Mouse (Mus musculus): ENCODE results near the gene Ficd. TPM values are rescaled to one million over a fixed set of nuclear protein-coding genes. Genes with fewer than 3 reads are reported as not detected.
A peak's percentile ranks its signal among the peaks of the same experiment; 100 is the strongest.
"Not testable (repeated sequence)": the region's sequence is repeated elsewhere in the genome, so short reads cannot be mapped to it uniquely, and the experiment has no call there.

The Ficd gene
- total and polyA plus RNA-seq, 3 experiments = 7.2 to 9.3 (median 8.7) TPM

DNA sequence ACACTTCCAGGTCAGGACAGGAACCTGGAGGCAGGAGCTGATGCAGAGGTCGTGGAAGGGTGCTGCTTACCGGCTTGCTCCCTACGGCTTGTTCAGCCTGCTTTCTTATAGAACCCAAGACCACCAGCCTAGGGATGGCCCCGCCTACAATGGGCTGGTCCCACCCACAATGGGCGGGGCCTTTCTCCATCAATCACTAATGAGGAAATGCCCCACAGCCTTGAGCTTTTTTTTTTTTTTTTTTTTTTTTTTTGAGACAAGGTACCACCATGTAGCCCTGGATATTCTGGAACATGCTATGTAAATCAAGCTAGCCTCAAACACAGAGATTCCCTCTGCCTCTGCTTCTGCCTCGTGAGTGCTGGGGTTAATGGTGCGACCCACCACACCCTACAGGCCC, 46.3 kb downstream of the Ficd start:
- intact Hi-C loops (cut with DNase I) = no loop called here
- Histone ChIP-seq H3K27ac (no peak overlapping the region), H3K4me3 (no peak overlapping the region), H3K27me3 (ENCODE audit: control insufficient read depth, insufficient read depth, low read length) (no peaks in the 10 kb centered on the region), H3K36me3 (ENCODE audit: control insufficient read depth, insufficient read depth, low read length) (no peaks in the 10 kb centered on the region), H3K4me1 (ENCODE audit: control insufficient read depth, insufficient read depth, low read length) (no peaks in the 10 kb centered on the region), H3K9ac (ENCODE audit: low read depth, low read length) (no peak overlapping the region), H3K79me2 (replicated peaks; ENCODE audit: control insufficient read depth, insufficient read depth, low read length) (no peaks in the 10 kb centered on the region)
- TF ChIP-seq EP300 (IDR thresholded peaks at IDR 0.05; ENCODE audit: insufficient read depth, low read depth, low read length) = no peak
- no peak for TF ChIP-seq CTCF (IDR thresholded peaks at IDR 0.05)
- no peak for TF ChIP-seq POLR2A (IDR thresholded peaks at IDR 0.05; ENCODE audit: insufficient read depth, low read depth, low read length)
- WGBS = 81% methylated on average over 7 of the region's 7 CpGs
- no peak for DNase-seq

DNA sequence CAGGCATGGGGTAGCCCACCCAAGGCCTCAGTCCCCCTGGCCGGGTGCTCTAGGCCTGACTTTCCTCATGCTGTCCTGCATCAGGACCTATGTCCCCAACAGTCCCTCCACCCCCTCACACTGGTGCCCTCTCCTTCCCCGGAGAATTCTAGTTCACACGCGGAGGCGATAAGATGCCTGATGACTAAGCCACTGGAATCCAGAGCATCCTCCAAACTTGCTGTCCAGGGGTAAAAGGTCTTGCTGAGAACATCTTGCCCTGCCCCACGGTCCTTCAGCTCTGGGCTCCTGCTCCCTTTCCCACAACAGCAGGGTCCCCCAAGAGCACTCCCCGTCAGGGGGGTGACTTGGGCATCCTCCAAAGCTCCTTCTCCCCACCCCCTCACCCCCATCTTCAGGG, 47.0 kb downstream of the Ficd start:
- intact Hi-C loops (cut with DNase I) = no loop called here
- DNase-seq = peak in 1 of 2 experiments; percentile 25
- H3K36me3 ChIP-seq (ENCODE audit: control insufficient read depth, insufficient read depth, low read length) = no peaks in the 10 kb centered on the region
- H3K4me1 ChIP-seq (ENCODE audit: control insufficient read depth, insufficient read depth, low read length) = no peaks in the 10 kb centered on the region
- no peak for TF ChIP-seq EP300 (IDR thresholded peaks at IDR 0.05; ENCODE audit: insufficient read depth, low read depth, low read length)
- TF ChIP-seq POLR2A (IDR thresholded peaks at IDR 0.05; ENCODE audit: insufficient read depth, low read depth, low read length) = no peak
- no peak for TF ChIP-seq CTCF (IDR thresholded peaks at IDR 0.05)
- no peaks in the 10 kb centered on the region for H3K79me2 ChIP-seq (replicated peaks; ENCODE audit: control insufficient read depth, insufficient read depth, low read length)
- no peak overlapping the region for H3K9ac ChIP-seq (ENCODE audit: low read depth, low read length)
- no peaks in the 10 kb centered on the region for H3K27me3 ChIP-seq (ENCODE audit: control insufficient read depth, insufficient read depth, low read length)
- H3K27ac ChIP-seq = no peak overlapping the region; the same call in 1 of the 2 replicates
- WGBS = 48% methylated on average over 7 of the region's 7 CpGs
- H3K4me3 ChIP-seq = no peak overlapping the region

DNA sequence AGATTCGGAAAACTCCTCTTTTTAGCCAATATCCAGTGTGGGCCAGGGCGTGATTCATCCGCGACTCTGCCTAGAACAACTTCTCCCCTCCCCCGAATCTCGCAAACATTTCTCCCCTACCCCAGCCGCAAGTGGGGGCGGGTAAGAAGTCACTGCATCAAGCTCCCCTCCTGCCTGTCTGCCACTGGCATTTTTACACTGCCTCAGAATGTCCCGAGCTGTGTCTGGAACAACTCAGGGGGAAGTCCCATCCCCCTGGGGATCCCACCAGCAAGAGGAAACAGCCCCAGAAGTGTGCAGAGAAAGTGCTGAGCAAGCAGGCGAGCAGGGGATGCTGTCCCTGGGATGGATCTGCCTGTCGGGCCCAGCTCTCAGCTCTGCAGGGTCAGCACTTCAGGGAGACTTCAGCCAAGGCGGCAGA, 48.0 kb downstream of the Ficd start:
- Histone ChIP-seq H3K27ac (peak overlapping the region; percentile 36), H3K4me1 (ENCODE audit: control insufficient read depth, insufficient read depth, low read length) (no peaks in the 10 kb centered on the region), H3K9ac (ENCODE audit: low read depth, low read length) (no peak overlapping the region), H3K36me3 (ENCODE audit: control insufficient read depth, insufficient read depth, low read length) (no peaks in the 10 kb centered on the region), H3K4me3 (no peak overlapping the region), H3K79me2 (replicated peaks; ENCODE audit: control insufficient read depth, insufficient read depth, low read length) (no peaks in the 10 kb centered on the region), H3K27me3 (ENCODE audit: control insufficient read depth, insufficient read depth, low read length) (no peaks in the 10 kb centered on the region)
- 0 out of 2 replicates have a peak, but pooled peaks have one; percentile 10 for TF ChIP-seq EP300 (IDR thresholded peaks at IDR 0.05; ENCODE audit: insufficient read depth, low read depth, low read length)
- TF ChIP-seq POLR2A (IDR thresholded peaks at IDR 0.05; ENCODE audit: insufficient read depth, low read depth, low read length) = no peak
- intact Hi-C loops (cut with DNase I) = no loop called here
- WGBS = 8% methylated on average over 12 of the region's 12 CpGs
- peak; percentile 64 to 77 for DNase-seq

DNA sequence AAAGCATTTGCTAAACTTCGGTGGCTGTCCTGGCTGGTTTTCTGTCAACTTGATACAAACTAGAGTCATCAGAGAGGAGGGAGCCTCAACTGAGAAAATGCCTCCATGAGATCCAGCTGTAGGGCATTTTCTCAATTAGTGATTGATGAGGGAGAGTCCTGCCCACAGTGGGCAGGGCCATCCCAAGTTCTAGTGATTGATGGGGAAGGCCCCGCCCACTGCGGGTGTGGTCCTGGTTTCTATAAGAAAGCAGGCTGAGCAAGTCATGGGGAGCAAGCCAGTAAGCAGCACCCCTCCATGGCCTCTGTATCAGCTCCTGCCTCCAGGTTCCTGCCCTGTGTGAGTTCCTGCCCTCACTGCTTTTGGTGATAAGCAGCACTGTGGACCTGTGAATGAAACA, 48.5 kb downstream of the Ficd start:
- H3K9ac ChIP-seq (ENCODE audit: low read depth, low read length); DNase-seq; H3K79me2 ChIP-seq (replicated peaks; ENCODE audit: control insufficient read depth, insufficient read depth, low read length); H3K36me3 ChIP-seq (ENCODE audit: control insufficient read depth, insufficient read depth, low read length); H3K4me1 ChIP-seq (ENCODE audit: control insufficient read depth, insufficient read depth, low read length); intact Hi-C loops (cut with DNase I); H3K27me3 ChIP-seq (ENCODE audit: control insufficient read depth, insufficient read depth, low read length); H3K4me3 ChIP-seq: not testable (repeated sequence)
- 39% methylated on average over 3 of the region's 3 CpGs for WGBS
- peak overlapping the region; percentile 36 for H3K27ac ChIP-seq

DNA sequence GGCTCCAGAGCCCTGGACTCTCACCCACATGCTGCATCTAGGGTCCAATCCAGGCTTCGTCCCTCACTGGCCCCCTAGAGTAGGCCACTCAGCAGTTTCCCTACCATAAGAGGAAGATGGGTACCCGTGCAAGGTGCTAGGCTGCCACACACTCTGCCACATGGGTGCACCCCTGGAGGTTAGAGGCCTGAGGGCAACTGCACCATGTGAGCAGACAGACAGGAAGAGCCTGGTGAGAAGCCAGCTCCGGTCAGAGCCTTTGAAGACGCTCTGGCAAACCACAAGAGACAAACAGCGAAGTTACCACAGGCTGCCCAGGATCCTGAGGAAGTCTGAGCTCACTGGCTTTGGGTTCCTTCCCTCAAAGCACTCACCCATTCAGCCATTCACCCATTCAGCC, 51.4 kb downstream of the Ficd start:
- no peak overlapping the region for H3K27ac ChIP-seq
- 71% methylated on average over 5 of the region's 5 CpGs for WGBS
- TF ChIP-seq EP300 (IDR thresholded peaks at IDR 0.05; ENCODE audit: insufficient read depth, low read depth, low read length) = no peak
- no peak for TF ChIP-seq POLR2A (IDR thresholded peaks at IDR 0.05; ENCODE audit: insufficient read depth, low read depth, low read length)
- no peak for TF ChIP-seq CTCF (IDR thresholded peaks at IDR 0.05)
- H3K79me2 ChIP-seq (replicated peaks; ENCODE audit: control insufficient read depth, insufficient read depth, low read length) = no peaks in the 10 kb centered on the region
- peaks cover 1% of the 10 kb centered on the region; the same call in 1 of the 2 replicates for H3K4me1 ChIP-seq (ENCODE audit: control insufficient read depth, insufficient read depth, low read length)
- H3K4me3 ChIP-seq = no peak overlapping the region
- intact Hi-C loops (cut with DNase I) = no loop called here
- H3K27me3 ChIP-seq (ENCODE audit: control insufficient read depth, insufficient read depth, low read length) = no peaks in the 10 kb centered on the region
- no peak for DNase-seq
- H3K9ac ChIP-seq (ENCODE audit: low read depth, low read length) = no peak overlapping the region
- H3K36me3 ChIP-seq (ENCODE audit: control insufficient read depth, insufficient read depth, low read length) = no peaks in the 10 kb centered on the region

DNA sequence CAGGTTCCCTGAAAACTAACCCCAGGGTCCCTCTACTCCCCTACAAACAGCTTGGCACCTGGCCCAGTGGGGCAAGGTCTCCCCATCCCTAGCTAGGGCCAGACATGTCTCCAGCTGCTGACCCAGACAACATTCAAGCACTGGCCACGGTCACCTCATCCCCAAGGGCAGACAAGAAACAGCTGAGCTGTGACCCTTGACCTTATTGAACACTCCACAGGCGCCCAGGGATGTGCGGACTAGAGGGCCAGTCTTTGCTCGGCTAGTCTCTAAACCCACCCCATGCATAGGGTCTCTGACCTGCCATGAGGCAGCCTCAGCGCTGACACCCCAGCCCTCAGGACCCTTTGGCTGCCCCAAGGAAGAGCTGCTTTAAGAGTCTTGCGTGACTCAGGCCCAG, 53.0 kb downstream of the Ficd start:
- Histone ChIP-seq H3K79me2 (replicated peaks; ENCODE audit: control insufficient read depth, insufficient read depth, low read length) (no peaks in the 10 kb centered on the region), H3K4me1 (ENCODE audit: control insufficient read depth, insufficient read depth, low read length) (peaks cover 1% of the 10 kb centered on the region; the same call in 1 of the 2 replicates), H3K27ac (no peak overlapping the region), H3K27me3 (ENCODE audit: control insufficient read depth, insufficient read depth, low read length) (no peaks in the 10 kb centered on the region), H3K36me3 (ENCODE audit: control insufficient read depth, insufficient read depth, low read length) (no peaks in the 10 kb centered on the region), H3K9ac (ENCODE audit: low read depth, low read length) (no peak overlapping the region), H3K4me3 (no peak overlapping the region)
- 61% methylated on average over 6 of the region's 6 CpGs for WGBS
- TF ChIP-seq CTCF (IDR thresholded peaks at IDR 0.05) = no peak
- DNase-seq = no peak
- intact Hi-C loops (cut with DNase I) = no loop called here
